Mouse (Mus musculus): ENCODE measurements around the gene Arnt.

The Arnt gene

GRCm38 (mm10) chr3:95457758-95458157 lies 23.6 kb downstream of the Arnt start:
- DNase-seq, result no peak

GRCm38 (mm10) chr3:95459381-95459780 lies 25.2 kb downstream of the Arnt start:
- no peak for DNase-seq

- no peak for DNase-seq
These were observed 29.7 kb downstream of the Arnt start for GRCm38 (mm10) chr3:95463852-95464251.

GRCm38 (mm10) chr3:95478966-95479365 lies 44.8 kb downstream of the Arnt start:
- DNase-seq, result no peak

GRCm38 (mm10) chr3:95486421-95486820 lies 52.2 kb downstream of the Arnt start:
- no peak for DNase-seq

GRCm38 (mm10) chr3:95488679-95489078 lies 54.5 kb downstream of the Arnt start:
- no peak for DNase-seq

DNA sequence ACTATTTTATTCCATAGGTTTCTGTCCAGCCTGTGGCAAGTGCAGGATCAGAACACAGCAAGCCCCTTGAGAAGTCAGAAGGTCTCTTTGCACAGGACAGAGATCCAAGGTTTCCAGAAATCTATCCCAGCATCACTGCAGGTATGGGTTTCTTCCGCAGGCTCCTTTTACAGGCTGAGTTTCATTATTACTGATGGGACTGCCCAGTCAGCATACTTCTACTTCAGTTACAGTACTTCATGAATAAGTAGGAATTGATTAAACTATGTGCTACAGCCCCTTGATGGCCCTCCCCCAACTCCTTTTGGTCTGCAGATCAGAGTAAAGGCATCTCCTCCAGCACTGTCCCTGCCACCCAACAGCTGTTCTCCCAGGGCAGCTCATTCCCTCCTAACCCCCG lies 56.0 kb downstream of the Arnt start:
- DNase-seq, result no peak

- peak; percentile 49 for DNase-seq
These were observed 60.2 kb downstream of the Arnt start for GRCm38 (mm10) chr3:95494342-95494741.

DNA sequence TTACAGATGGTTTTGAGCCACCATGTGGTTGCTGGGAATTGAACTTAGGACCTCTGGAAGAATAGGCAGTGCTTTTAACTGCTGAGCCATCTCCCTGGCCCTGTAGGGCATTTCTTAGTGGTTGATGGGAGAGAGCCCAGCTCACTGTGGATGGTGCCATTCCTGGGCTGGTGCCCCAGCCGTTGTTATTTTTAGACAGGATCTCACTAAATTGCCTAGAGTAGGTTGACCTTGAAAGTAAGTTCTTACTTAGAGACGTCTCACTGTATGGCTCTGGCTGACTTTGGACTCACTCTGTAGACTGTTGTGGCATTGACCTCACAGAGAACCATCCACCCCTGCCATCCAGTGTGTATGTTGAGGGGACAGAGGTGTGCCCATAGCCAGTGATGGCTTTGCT lies 64.0 kb downstream of the Arnt start:
- DNase-seq, result no peak

- DNase-seq, result no peak
These were observed 64.8 kb downstream of the Arnt start, which contains the start of gene Ctsk for GRCm38 (mm10) chr3:95499024-95499423. TSS of gene Ctsk (plus strand) at chr3:95499256.

- peak; percentile 41 for DNase-seq
These were observed 65.4 kb downstream of the Arnt start for GRCm38 (mm10) chr3:95499496-95500140.

GRCm38 (mm10) chr3:95502312-95502711 lies 68.1 kb downstream of the Arnt start:
- DNase-seq, result no peak

DNA sequence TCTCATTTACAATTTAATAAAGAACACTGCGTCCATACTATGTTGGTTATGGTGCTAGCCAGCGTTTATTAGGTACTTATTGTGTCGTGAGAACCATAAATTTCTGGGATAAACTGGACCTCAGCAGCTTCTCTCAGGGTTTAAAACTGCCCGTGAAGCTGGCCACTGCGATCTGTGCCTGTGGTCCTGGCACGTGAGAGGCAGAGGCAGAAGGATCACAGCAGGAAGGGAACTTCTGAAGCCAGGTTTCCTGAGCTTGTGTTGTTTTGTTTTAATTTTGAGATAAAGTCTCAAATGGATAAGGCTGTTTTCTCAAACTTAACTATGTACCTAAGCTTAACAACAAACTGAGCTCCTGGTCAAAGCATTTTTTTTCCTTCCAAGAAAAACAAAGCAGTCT lies 75.2 kb downstream of the Arnt start:
- DNase-seq, result no peak

DNA sequence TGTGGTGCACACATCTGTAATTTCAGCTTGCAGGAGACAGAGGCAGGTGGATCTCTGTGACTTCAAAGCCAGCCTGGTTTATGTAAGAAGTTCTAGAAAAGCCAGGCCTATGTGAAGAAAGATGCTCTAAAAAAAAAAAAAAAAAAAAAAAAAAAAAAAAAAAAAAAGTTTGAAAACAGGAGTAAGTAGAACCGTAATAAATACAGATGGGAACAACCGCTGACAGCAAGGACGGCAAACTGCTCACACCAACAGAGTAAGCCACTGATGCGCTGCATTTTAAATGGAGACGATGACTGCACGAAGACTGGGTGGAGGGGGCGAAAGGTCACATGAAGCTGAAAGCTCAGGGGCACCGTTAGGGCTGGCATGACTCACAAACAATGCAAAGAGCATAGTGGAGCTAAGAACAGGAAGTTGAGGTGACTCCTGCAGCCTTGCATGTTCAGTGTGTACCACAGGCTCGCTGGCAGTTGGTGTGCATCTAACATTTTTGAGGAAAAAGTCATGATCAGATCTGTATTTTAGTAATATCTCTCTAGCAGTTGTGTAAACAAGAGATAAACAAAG lies 77.5 kb downstream of the Arnt start:
- DNase-seq, result no peak

DNA sequence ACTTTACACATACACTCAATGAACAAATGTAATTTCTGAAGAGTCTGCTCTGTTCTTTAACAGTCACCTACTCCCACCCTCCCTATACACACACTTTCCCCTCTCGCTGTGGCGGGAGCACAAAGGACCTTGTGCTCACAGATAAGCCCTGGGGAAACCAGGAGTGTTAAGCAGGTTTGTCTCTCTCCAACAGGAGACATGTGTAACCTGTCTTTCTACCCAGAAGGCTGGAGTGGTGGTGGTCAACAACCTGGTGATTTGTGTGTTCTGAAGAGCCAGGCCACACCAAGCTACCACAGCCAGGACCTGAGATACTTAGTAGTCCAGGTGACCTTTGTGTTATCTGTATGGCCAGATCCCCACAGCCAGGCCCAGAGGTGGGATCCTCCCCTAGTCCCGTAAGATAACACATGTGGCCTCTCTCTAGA lies 82.4 kb downstream of the Arnt start:
- no peak for DNase-seq

DNA sequence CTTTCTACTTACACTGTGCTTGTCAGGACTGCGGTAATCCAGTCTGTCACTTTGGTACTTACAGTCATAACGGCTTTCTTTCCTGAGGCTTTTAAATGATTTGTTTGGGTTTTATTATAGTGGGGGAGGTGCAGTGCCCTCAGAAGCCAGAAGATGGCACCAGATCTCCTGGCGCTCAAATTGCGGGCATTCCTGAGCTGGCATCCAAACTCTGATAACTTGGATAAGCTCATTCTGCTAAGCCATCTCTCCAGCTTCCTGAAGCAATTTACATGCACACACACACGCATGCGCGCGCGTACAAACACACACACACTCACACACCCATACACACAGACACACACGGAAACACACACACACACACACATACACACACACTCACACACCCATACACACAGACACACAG lies 83.3 kb downstream of the Arnt start:
- peak; percentile 68 for DNase-seq

- DNase-seq, result no peak
These were observed 84.7 kb downstream of the Arnt start for GRCm38 (mm10) chr3:95518891-95519290.

DNA sequence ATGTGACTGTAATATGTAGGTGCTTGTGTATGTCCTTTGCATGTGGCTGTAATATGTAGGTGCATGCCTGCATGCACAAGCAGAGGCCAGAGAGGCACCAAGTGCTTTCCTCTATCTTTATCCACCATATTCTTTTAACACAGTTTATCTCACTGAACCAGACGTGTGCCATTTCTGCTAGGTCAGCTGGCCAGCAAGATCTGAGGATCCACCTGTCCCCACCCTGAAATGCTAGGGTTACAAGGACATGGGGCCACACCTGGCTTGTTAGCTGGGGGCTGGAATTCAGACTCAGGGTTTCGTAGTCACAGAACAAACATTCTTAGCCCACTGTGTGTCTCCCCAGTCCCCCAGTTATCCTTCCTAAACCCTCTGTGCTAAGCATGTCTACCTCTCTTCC lies 85.1 kb downstream of the Arnt start:
- no peak for DNase-seq

- DNase-seq, result no peak
These were observed 85.9 kb downstream of the Arnt start for GRCm38 (mm10) chr3:95520100-95520499.

- DNase-seq, result no peak
These were observed 87.0 kb downstream of the Arnt start for GRCm38 (mm10) chr3:95521168-95521567.

DNA sequence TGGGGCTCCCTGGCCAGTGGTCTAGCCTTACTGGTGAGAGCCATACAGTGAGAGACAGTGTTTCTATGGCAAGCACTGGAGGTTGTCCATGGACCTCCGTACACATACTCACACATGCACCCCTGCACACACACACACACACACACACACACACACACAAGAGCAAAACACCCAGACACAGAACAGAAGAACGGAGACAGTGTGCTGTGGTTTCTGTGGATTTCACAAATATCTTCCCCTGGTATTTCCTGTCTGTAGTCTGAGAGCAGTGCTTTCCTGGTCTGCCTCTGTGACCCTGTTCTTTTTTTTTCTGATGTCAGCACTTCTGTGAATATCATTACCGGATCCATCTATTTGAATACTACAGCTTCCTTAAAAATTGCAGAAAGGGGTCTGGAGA lies 89.5 kb downstream of the Arnt start:
- DNase-seq, result no peak

DNA sequence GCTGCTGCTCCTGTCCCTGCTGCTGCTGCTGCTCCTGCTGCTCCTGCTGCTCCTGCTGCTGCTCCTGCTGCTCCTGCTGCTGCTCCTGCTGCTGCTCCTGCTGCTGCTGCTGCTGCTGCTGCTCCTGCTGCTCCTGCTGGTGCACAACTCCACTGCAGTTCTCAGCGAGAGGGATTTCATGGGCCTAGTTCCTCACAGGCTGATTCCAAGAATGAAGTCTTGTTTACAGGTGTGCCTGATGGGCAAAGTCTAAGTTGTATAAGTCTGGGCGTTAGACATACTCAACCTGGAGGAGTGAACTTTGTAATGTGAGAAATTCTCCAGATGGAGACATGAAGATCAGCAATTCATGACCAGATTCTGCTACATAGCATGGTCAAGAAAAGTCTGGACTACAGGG lies 90.5 kb downstream of the Arnt start:
- no peak for DNase-seq

- no peak for DNase-seq
These were observed 91.9 kb downstream of the Arnt start for GRCm38 (mm10) chr3:95526111-95526510.

GRCm38 (mm10) chr3:95526622-95527211 lies 92.5 kb downstream of the Arnt start, which contains the start of gene Ctss:
TSS of gene Ctss (plus strand) at chr3:95526786.
- no peak for DNase-seq

DNA sequence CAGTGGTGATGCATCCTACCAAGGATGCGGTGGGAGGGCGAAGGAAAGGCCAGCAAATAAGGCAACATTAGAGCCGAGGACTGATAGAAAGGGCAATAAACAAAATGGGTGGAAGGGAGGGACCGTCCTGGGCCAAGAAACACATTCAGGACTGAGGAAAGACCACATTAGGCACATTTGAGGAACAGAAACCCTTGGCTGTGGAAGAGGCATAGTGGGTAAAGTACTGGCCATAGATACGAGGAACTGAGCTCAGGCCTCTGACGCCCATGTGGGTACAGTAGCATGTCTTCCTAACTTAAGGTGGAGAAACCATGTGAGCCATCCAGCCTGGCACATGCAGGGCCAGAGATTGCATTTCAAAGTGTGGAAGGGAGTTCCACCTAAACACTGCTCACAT lies 95.6 kb downstream of the Arnt start:
- no peak for DNase-seq
